Mouse (Mus musculus) erythroblast, embryonic 14.5 days (primary cell): Measurements from ENCODE around the gene Gm8247. TPM values are rescaled to one million over a fixed set of nuclear protein-coding genes. Genes with fewer than 3 reads are reported as not detected.
"Not testable (repeated sequence)": the region's sequence is repeated elsewhere in the genome, so short reads cannot be mapped to it uniquely, and the experiment has no call there.

Experiments
- H3K27me3 ChIP-seq: 2 replicates; pipeline ENCODE4 v1.6.1; 2012; ENCODE audit warnings: inconsistent platforms; ENCODE audit not compliant: control insufficient read depth
- H3K36me3 ChIP-seq: 2 replicates; pipeline ENCODE4 v1.6.1; 2012; ENCODE audit warnings: mild to moderate bottlenecking, inconsistent platforms; ENCODE audit not compliant: control insufficient read depth
- H3K4me1 ChIP-seq: 2 replicates; pipeline ENCODE4 v1.6.1; 2012; ENCODE audit warnings: inconsistent platforms; ENCODE audit not compliant: control insufficient read depth
- H3K4me3 ChIP-seq: replicated peaks from 2 replicates; pipeline ENCODE3; 2012; ENCODE audit warnings: moderate library complexity, mild to moderate bottlenecking, inconsistent platforms
- H3K9me3 ChIP-seq: 2 replicates; pipeline ENCODE4 v1.6.1; 2012; ENCODE audit warnings: low read length, inconsistent platforms, mixed read lengths; ENCODE audit not compliant: control insufficient read depth
- polyA plus RNA-seq: library from polyadenylated mRNA; stranded (reverse); fragments of >175 nt; gene quantifications from 2 replicates; pipeline ENCODE4 v1.2.3, GENCODE M21; 2012

Gm8247 gene
- polyA plus RNA-seq: not detected in 2 replicates

DNA sequence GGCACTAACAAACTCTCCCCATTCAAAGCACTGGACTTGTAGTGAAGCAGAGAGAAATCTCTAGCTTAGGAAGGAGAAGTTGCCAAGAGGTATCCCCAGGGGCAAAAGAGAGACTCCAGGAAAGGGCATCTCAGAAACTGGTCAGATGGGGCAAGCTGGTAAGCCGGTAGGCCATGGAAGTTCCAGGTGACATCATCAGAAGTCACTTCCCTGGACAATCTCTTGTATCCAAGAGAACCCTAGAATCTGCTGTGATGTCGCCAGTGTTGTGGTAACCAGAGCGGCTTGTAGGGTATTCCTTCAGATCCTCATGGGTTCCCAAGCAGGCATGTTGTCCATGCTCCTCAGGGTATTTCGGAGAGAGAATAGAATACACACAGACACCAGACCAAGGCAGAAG is at the start of gene Gm8247:
Gene Gm8247 (plus strand): TSS at position 301 of the 400 bp plus-strand sequence.
- not testable (repeated sequence) for H3K36me3 ChIP-seq, H3K27me3 ChIP-seq, H3K9me3 ChIP-seq, H3K4me3 ChIP-seq, H3K4me1 ChIP-seq

DNA sequence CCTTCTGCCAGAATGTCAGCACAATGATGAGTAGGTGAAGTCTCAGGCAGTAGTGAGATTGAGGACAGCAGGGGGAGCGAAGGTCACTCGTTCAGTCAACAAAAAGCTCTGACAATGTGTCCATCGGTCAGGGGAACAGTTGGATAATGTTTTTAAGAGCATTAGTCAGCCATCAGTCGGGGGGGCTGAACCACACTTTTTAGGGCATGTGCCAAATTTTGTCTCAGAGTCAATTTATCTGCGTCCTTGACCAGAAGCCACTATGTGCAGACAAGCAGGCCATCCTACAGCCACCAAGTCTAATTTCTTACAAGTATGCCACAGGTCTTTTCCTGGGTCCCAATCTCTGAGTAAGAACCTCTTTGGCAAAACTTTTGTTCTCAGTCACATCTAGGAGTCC is 35.0 kb upstream of the Gm8247 start:
- not testable (repeated sequence) for H3K9me3 ChIP-seq, H3K4me3 ChIP-seq, H3K4me1 ChIP-seq, H3K36me3 ChIP-seq, H3K27me3 ChIP-seq

DNA sequence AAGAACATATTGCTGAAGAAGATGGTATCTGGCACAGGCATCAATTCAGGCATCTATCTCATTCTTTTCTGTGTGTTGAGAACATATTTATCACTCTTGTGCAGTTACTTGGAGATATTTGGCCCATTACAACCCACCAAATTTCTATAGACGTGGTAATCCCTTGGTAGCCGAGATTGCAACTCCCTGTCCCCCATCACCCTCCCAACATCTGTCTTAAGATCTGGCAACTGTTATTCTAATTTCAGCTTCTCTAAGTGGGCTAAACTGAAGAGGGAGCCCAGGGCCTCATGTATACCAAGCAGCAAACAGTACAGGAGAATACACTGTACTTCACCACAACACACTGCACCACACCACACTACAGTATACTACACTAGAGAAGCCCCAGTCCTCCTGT is 8.8 kb downstream of the Gm8247 start:
- not testable (repeated sequence) for H3K9me3 ChIP-seq, H3K4me3 ChIP-seq, H3K36me3 ChIP-seq, H3K4me1 ChIP-seq, H3K27me3 ChIP-seq

DNA sequence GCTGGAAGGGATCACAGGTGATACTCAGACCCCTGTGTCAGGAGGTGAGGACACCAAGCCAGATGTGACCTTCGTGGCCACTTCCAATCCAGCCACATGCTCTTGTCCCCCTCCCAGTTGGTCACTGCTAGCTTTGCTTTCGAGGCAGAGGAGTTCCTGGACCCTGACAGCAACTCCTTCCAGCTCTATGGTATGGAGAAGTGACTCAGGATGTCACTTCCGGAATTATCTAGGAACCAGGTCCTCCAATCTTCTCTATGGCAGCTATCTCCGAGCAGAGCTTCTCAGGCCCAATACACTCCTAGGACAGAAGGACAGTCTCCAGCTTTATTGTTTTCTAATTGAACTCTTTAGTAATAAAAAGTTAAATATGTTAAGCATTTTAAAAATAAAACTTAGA is 44.8 kb downstream of the Gm8247 start, which contains the start of gene Gm5624:
Gene Gm5624 (minus strand): TSS at position 202 of the 400 bp plus-strand sequence.
- not testable (repeated sequence) for H3K27me3 ChIP-seq, H3K4me1 ChIP-seq, H3K36me3 ChIP-seq, H3K4me3 ChIP-seq, H3K9me3 ChIP-seq

Other genes with a start within 250 kb of the Gm8247 start
- not detected in 2 replicates for gene Gm5930, start 244.6 kb upstream of the Gm8247 start, polyA plus RNA-seq
- gene Gm8229, start 217.8 kb upstream of the Gm8247 start, polyA plus RNA-seq: not detected in 2 replicates
- not detected in 2 replicates for gene Gm3371, start 172.5 kb upstream of the Gm8247 start, polyA plus RNA-seq
- not detected in 2 replicates for gene Gm8232, start 149.5 kb upstream of the Gm8247 start, polyA plus RNA-seq
- not detected in 2 replicates for gene BC061237, start 90.7 kb upstream of the Gm8247 start, polyA plus RNA-seq
- not detected in 2 replicates for gene Gm17093, start 64.9 kb upstream of the Gm8247 start, polyA plus RNA-seq
- gene Gm5624, start 44.8 kb downstream of the Gm8247 start, polyA plus RNA-seq: not detected in 2 replicates
- gene Gm8257, start 123.3 kb downstream of the Gm8247 start, polyA plus RNA-seq: not detected in 2 replicates
- not detected in 2 replicates for gene Gm8267, start 167.2 kb downstream of the Gm8247 start, polyA plus RNA-seq